19 mouse cellular contexts compared by ENCODE assay signal in the genomic region with DNA sequence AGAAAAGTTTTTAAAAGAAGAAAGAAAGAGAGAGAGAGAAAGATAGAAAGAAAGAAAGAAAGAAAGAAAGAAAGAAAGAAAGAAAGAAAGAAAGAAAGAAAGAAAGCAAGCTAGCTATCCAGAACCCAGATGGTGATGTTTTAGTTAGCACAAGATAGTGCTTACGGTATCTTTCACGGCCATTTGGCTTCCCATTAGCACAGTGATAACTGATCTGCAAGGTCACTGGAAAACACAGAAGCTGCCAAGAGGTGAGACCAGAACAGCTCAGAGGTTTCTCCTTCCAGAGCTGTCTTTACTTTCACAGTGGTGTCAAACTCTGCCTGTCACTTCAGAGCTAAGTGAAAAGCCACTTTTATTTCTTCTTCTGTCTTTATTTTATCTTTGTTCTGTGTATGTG.
"Had no signal": no experiment of that assay in that cellular context is flagged by ENCODE, and none has a peak within 500 bp of the region (broad histone marks: within the 10 kb centered on the region; RNA-seq: fewer than 3 reads in every experiment).

No protein-coding gene starts in this region.

- H3K4me1 ChIP-seq: kidney, embryonic 15.5 days; limb, embryonic 12.5 days; limb, embryonic 15.5 days; midbrain, embryonic 12.5 days; midbrain, embryonic 15.5 days; neural tube, embryonic 13.5 days had no signal

- ATAC-seq: liver, postnatal 0 days; lung, postnatal 0 days; midbrain, embryonic 15.5 days had no signal

- H3K27ac ChIP-seq: kidney, embryonic 15.5 days; left cerebral cortex, adult 2 months; limb, embryonic 12.5 days; limb, embryonic 15.5 days; liver, embryonic 14.5 days; midbrain, embryonic 12.5 days; midbrain, embryonic 15.5 days; neural tube, embryonic 13.5 days; stomach, postnatal 0 days had no signal

- H3K27me3 ChIP-seq: kidney, embryonic 15.5 days; limb, embryonic 12.5 days; limb, embryonic 15.5 days; midbrain, embryonic 12.5 days; midbrain, embryonic 15.5 days; neural tube, embryonic 13.5 days had no signal

- H3K9ac ChIP-seq: kidney, embryonic 15.5 days; limb, embryonic 12.5 days; limb, embryonic 15.5 days; liver, embryonic 14.5 days; liver, postnatal 0 days; lung, embryonic 14.5 days; midbrain, embryonic 12.5 days; midbrain, embryonic 15.5 days; neural tube, embryonic 13.5 days had no signal

- H3K4me3 ChIP-seq: kidney, embryonic 15.5 days; left cerebral cortex, adult 2 months; limb, embryonic 12.5 days; limb, embryonic 15.5 days; midbrain, embryonic 12.5 days; midbrain, embryonic 15.5 days; neural tube, embryonic 13.5 days had no signal

- H3K36me3 ChIP-seq: kidney, embryonic 15.5 days; limb, embryonic 12.5 days; limb, embryonic 15.5 days; midbrain, embryonic 12.5 days; midbrain, embryonic 15.5 days; neural tube, embryonic 13.5 days had no signal

- DNase-seq: kidney, adult 11 months; kidney, adult 8-10 months; kidney, postnatal 10 days; kidney, postnatal 36 days; layer of hippocampus, postnatal 36 days; liver, postnatal 0 days; lung, embryonic 14.5 days; thymus, adult 2 months; thymus, postnatal 14 days had no signal

- H3K9me3 ChIP-seq: kidney, embryonic 15.5 days; limb, embryonic 12.5 days; limb, embryonic 15.5 days; midbrain, embryonic 12.5 days; midbrain, embryonic 15.5 days; neural tube, embryonic 13.5 days had no signal
